Mouse (Mus musculus): ENCODE results near the gene Kiss1r. TPM values are rescaled to one million over a fixed set of nuclear protein-coding genes. Genes with fewer than 3 reads are reported as not detected.

The Kiss1r gene
- polyA plus RNA-seq, 1 experiment from 2014 or later: 2.3 TPM

- ATAC-seq (ENCODE audit: low read depth): no peak
- Histone ChIP-seq H3K36me3 (ENCODE audit: control insufficient read depth, insufficient read depth, low read length) (peaks cover 27% of the 10 kb centered on the region), H3K9ac (replicated peaks; ENCODE audit: low read depth, low read length) (no peak overlapping the region), H3K4me2 (ENCODE audit: low read depth, low read length) (no peak overlapping the region), H3K9me3 (ENCODE audit: control insufficient read depth, low read length) (no peaks in the 10 kb centered on the region), H3K4me1 (ENCODE audit: control insufficient read depth, insufficient read depth, low read length) (peaks cover 6% of the 10 kb centered on the region; the same call in 1 of the 2 replicates), H3K4me3 (ENCODE audit: low read depth, low read length) (no peak overlapping the region), H3K27ac (ENCODE audit: low read depth, low read length) (no peak overlapping the region), H3K27me3 (ENCODE audit: control insufficient read depth, insufficient read depth, low read length) (peaks cover 6% of the 10 kb centered on the region; the same call in 1 of the 2 replicates)
- WGBS: 95% methylated on average over 7 of the region's 7 CpGs
Observed at GRCm38 (mm10) chr10:79964727-79965126, 48.0 kb downstream of the Kiss1r start.

GRCm38 (mm10) chr10:79965325-79965724, 48.6 kb downstream of the Kiss1r start:
- Histone ChIP-seq H3K27me3 (ENCODE audit: control insufficient read depth, insufficient read depth, low read length) (peaks cover 7% of the 10 kb centered on the region; the same call in 1 of the 2 replicates), H3K36me3 (ENCODE audit: control insufficient read depth, insufficient read depth, low read length) (peaks cover 27% of the 10 kb centered on the region), H3K4me1 (ENCODE audit: control insufficient read depth, insufficient read depth, low read length) (peaks cover 6% of the 10 kb centered on the region; the same call in 1 of the 2 replicates), H3K27ac (ENCODE audit: low read depth, low read length) (no peak overlapping the region), H3K9me3 (ENCODE audit: control insufficient read depth, low read length) (no peaks in the 10 kb centered on the region), H3K4me3 (ENCODE audit: low read depth, low read length) (no peak overlapping the region), H3K4me2 (ENCODE audit: low read depth, low read length) (no peak overlapping the region), H3K9ac (replicated peaks; ENCODE audit: low read depth, low read length) (no peak overlapping the region)
- 89% methylated on average over 5 of the region's 5 CpGs for WGBS
- no peak for ATAC-seq (ENCODE audit: low read depth)

DNA sequence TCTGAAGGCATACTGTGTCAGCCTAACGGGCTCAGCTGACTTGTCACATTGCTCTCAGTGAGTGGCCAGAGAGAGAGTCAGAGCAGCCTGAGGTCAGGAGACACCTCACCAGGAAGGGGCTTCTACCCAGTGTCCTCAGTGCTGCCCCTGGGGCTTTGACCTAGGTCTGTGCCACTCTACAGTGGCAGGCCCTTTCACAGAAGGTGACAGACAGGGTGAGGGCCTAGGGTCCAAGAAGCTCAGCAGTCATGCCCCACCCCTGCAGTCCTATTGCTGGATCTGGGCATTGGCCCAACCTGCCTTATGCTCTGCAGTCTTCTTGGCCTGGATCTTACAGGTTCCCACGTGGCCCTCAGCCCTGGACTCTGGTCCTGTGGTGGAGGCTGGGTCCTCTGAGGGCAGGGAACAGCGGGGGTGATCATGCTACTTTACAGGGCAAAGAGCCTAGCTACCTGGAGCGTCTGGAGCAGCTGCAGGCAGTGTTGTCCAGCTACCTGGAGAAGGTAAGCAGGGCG, 50.2 kb downstream of the Kiss1r start:
- peaks cover 27% of the 10 kb centered on the region for H3K36me3 ChIP-seq (ENCODE audit: control insufficient read depth, insufficient read depth, low read length)
- no peak for ATAC-seq (ENCODE audit: low read depth)

GRCm38 (mm10) chr10:79968181-79968580, 51.4 kb downstream of the Kiss1r start:
- Histone ChIP-seq H3K27ac (ENCODE audit: low read depth, low read length) (no peak overlapping the region), H3K4me1 (ENCODE audit: control insufficient read depth, insufficient read depth, low read length) (0 out of 2 replicates have a peak, but pooled peaks cover 6% of the 10 kb centered on the region), H3K36me3 (ENCODE audit: control insufficient read depth, insufficient read depth, low read length) (peaks cover 19% of the 10 kb centered on the region), H3K9me3 (ENCODE audit: control insufficient read depth, low read length) (no peaks in the 10 kb centered on the region), H3K4me2 (ENCODE audit: low read depth, low read length) (no peak overlapping the region), H3K4me3 (ENCODE audit: low read depth, low read length) (no peak overlapping the region), H3K27me3 (ENCODE audit: control insufficient read depth, insufficient read depth, low read length) (peaks cover 22% of the 10 kb centered on the region), H3K9ac (replicated peaks; ENCODE audit: low read depth, low read length) (no peak overlapping the region)
- WGBS: 92% methylated on average over 1 of the region's 1 CpGs
- no peak for ATAC-seq (ENCODE audit: low read depth)

More for the DNA sequence above, 50.2 kb downstream of the Kiss1r start:
- H3K4me1 ChIP-seq (ENCODE audit: control insufficient read depth, insufficient read depth, low read length): 0 out of 2 replicates have a peak, but pooled peaks cover 6% of the 10 kb centered on the region
- H3K9me3 ChIP-seq (ENCODE audit: control insufficient read depth, low read length): no peaks in the 10 kb centered on the region
- H3K9ac ChIP-seq (replicated peaks; ENCODE audit: low read depth, low read length): no peak overlapping the region
- peaks cover 21% of the 10 kb centered on the region for H3K27me3 ChIP-seq (ENCODE audit: control insufficient read depth, insufficient read depth, low read length)
- H3K4me2 ChIP-seq (ENCODE audit: low read depth, low read length): no peak overlapping the region
- H3K27ac ChIP-seq (ENCODE audit: low read depth, low read length): no peak overlapping the region
- no peak overlapping the region for H3K4me3 ChIP-seq (ENCODE audit: low read depth, low read length)
- 95% methylated on average over 5 of the region's 5 CpGs for WGBS

GRCm38 (mm10) chr10:79969124-79969568, 52.4 kb downstream of the Kiss1r start:
- WGBS: 22% methylated on average over 3 of the region's 3 CpGs
- no peaks in the 10 kb centered on the region for H3K9me3 ChIP-seq (ENCODE audit: control insufficient read depth, low read length)
- H3K4me3 ChIP-seq (ENCODE audit: low read depth, low read length): no peak overlapping the region
- no peak for ATAC-seq (ENCODE audit: low read depth)
- H3K4me1 ChIP-seq (ENCODE audit: control insufficient read depth, insufficient read depth, low read length): 0 out of 2 replicates have a peak, but pooled peaks cover 6% of the 10 kb centered on the region
- H3K36me3 ChIP-seq (ENCODE audit: control insufficient read depth, insufficient read depth, low read length): peaks cover 19% of the 10 kb centered on the region
- no peak overlapping the region for H3K4me2 ChIP-seq (ENCODE audit: low read depth, low read length)
- H3K27ac ChIP-seq (ENCODE audit: low read depth, low read length): no peak overlapping the region
- H3K27me3 ChIP-seq (ENCODE audit: control insufficient read depth, insufficient read depth, low read length): peaks cover 22% of the 10 kb centered on the region
- no peak overlapping the region for H3K9ac ChIP-seq (replicated peaks; ENCODE audit: low read depth, low read length)

DNA sequence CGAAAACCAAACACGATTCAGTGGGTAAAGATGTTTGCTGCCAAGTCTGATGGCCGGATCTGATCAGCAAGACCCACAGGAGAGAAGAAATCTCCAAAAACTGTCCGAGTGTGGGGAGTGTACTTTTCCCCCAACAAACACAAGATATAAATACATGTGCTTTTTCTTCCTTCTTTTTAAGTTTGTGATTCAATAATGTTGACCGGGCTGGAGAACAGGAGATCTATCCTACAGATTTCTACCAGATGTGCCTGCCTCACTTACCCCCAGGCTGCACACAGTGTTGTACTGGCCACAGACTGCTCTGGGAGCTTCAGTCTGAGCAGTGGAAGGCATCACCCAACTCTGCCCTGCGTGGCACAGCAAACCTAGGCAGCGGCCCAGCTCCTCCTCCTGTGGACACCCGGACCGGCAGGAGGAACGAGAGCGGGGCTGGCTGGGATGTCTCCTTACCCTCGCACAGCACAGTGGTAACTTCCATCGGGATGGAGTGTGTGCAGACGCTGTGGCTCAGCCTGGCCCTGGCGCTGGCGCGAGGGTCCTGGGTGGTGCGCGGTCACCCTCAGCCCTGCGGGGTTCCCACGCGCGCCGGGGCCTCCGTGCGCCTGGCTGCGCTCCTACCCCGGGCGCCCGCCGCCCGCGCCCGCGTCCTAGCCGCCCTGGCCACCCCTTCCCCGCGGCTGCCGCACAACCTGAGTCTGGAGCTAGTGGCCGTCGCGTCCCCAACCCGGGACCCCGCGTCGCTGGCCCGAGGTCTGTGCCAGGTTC, 53.8 kb downstream of the Kiss1r start, which contains the start of gene Grin3b:
Gene Grin3b, plus strand, starts transcription at position 301 of the 768 bp plus-strand sequence.
- ATAC-seq (ENCODE audit: low read depth): no peak
- peaks cover 18% of the 10 kb centered on the region for H3K36me3 ChIP-seq (ENCODE audit: control insufficient read depth, insufficient read depth, low read length)
- H3K27ac ChIP-seq (ENCODE audit: low read depth, low read length): no peak within 1 kb of the TSS
- no peaks in the 10 kb centered on the region for H3K9me3 ChIP-seq (ENCODE audit: control insufficient read depth, low read length)
- H3K4me1 ChIP-seq (ENCODE audit: control insufficient read depth, insufficient read depth, low read length): 0 out of 2 replicates have a peak, but pooled peaks cover 6% of the 10 kb centered on the region
- peak within 1 kb of the TSS; percentile 50 for H3K4me2 ChIP-seq (ENCODE audit: low read depth, low read length)
- 10% methylated on average over 39 of the region's 47 CpGs for WGBS
- peak within 1 kb of the TSS; percentile 32; the same call in 1 of the 2 replicates for H3K9ac ChIP-seq (replicated peaks; ENCODE audit: low read depth, low read length)
- peak within 1 kb of the TSS; percentile 25 for H3K4me3 ChIP-seq (ENCODE audit: low read depth, low read length)
- H3K27me3 ChIP-seq (ENCODE audit: control insufficient read depth, insufficient read depth, low read length): peaks cover 22% of the 10 kb centered on the region

GRCm38 (mm10) chr10:79971183-79971497, 54.4 kb downstream of the Kiss1r start:
- ATAC-seq (ENCODE audit: low read depth): no peak
- peaks cover 21% of the 10 kb centered on the region for H3K36me3 ChIP-seq (ENCODE audit: control insufficient read depth, insufficient read depth, low read length)
- 4% methylated on average over 21 of the region's 21 CpGs for WGBS
- H3K4me2 ChIP-seq (ENCODE audit: low read depth, low read length): peak overlapping the region; percentile 50
- 0 out of 2 replicates have a peak, but pooled peaks cover 6% of the 10 kb centered on the region for H3K4me1 ChIP-seq (ENCODE audit: control insufficient read depth, insufficient read depth, low read length)
- H3K9ac ChIP-seq (replicated peaks; ENCODE audit: low read depth, low read length): peak overlapping the region; percentile 32; the same call in 1 of the 2 replicates
- peak overlapping the region; percentile 25 for H3K4me3 ChIP-seq (ENCODE audit: low read depth, low read length)
- no peak overlapping the region for H3K27ac ChIP-seq (ENCODE audit: low read depth, low read length)
- H3K9me3 ChIP-seq (ENCODE audit: control insufficient read depth, low read length): no peaks in the 10 kb centered on the region
- H3K27me3 ChIP-seq (ENCODE audit: control insufficient read depth, insufficient read depth, low read length): peaks cover 22% of the 10 kb centered on the region
